Mouse (Mus musculus): ENCODE measurements around the gene Eno3. TPM values are rescaled to one million over a fixed set of nuclear protein-coding genes. Genes with fewer than 3 reads are reported as not detected.
A peak's percentile ranks its signal among the peaks of the same experiment; 100 is the strongest.

The Eno3 gene
- 0.74 and 0.78 TPM in 2 replicates for polyA plus RNA-seq (2012)

DNA sequence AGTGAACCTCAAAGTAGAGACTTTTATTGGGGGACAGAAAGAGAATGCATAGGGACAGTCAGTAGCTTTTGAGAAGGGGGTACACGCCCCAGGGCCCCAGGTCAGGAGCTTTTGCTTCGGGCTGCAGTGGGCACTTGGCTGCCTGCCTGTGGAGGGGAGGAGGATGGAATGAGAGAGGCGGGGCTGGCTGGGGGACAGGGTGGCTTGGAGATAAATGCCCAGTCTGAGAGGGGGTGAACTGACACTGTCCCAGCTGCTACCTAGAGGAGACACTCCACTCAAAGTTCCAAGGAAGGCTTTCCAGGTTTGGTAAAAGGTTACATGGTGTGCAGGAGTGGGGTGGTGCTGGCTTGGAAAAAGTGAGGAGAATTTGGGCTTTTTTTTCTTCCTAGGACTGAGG, at the start of gene Eno3:
Gene Eno3, plus strand, starts transcription at position 239 of the 400 bp plus-strand sequence.
- Histone ChIP-seq H3K27me3 (ENCODE audit: control insufficient read depth) (peaks cover 16% of the 10 kb centered on the region), H3K4me1 (ENCODE audit: control insufficient read depth) (peaks cover 48% of the 10 kb centered on the region), H3K9me3 (ENCODE audit: control insufficient read depth, low read length) (no peaks in the 10 kb centered on the region), H3K4me3 (replicated peaks) (peak within 1 kb of the TSS; percentile 79), H3K36me3 (ENCODE audit: control insufficient read depth) (peaks cover 27% of the 10 kb centered on the region)
- TF ChIP-seq TAL1 (IDR thresholded peaks at IDR 0.05; ENCODE audit: low read length) = no peak
- no peak for TF ChIP-seq GATA1 (IDR thresholded peaks at IDR 0.05; ENCODE audit: low read length)

- Histone ChIP-seq H3K9me3 (ENCODE audit: control insufficient read depth, low read length) (no peaks in the 10 kb centered on the region), H3K36me3 (ENCODE audit: control insufficient read depth) (peaks cover 89% of the 10 kb centered on the region), H3K4me1 (ENCODE audit: control insufficient read depth) (peaks cover 9% of the 10 kb centered on the region), H3K4me3 (replicated peaks) (no peak overlapping the region), H3K27me3 (ENCODE audit: control insufficient read depth) (no peaks in the 10 kb centered on the region)
- no peak for TF ChIP-seq GATA1 (IDR thresholded peaks at IDR 0.05; ENCODE audit: low read length)
- no peak for TF ChIP-seq TAL1 (IDR thresholded peaks at IDR 0.05; ENCODE audit: low read length)
Observed at GRCm38 (mm10) chr11:70607611-70608010, 49.4 kb upstream of the Eno3 start.

GRCm38 (mm10) chr11:70608381-70609066, 48.5 kb upstream of the Eno3 start:
- Histone ChIP-seq H3K9me3 (ENCODE audit: control insufficient read depth, low read length) (no peaks in the 10 kb centered on the region), H3K4me1 (ENCODE audit: control insufficient read depth) (peaks cover 13% of the 10 kb centered on the region), H3K36me3 (ENCODE audit: control insufficient read depth) (peaks cover 90% of the 10 kb centered on the region), H3K4me3 (replicated peaks) (no peak overlapping the region), H3K27me3 (ENCODE audit: control insufficient read depth) (no peaks in the 10 kb centered on the region)
- no peak for TF ChIP-seq TAL1 (IDR thresholded peaks at IDR 0.05; ENCODE audit: low read length)
- no peak for TF ChIP-seq GATA1 (IDR thresholded peaks at IDR 0.05; ENCODE audit: low read length)

- peaks cover 69% of the 10 kb centered on the region for H3K36me3 ChIP-seq (ENCODE audit: control insufficient read depth)
- H3K9me3 ChIP-seq (ENCODE audit: control insufficient read depth, low read length) = no peaks in the 10 kb centered on the region
- TF ChIP-seq GATA1 (IDR thresholded peaks at IDR 0.05; ENCODE audit: low read length) (no peak), TAL1 (IDR thresholded peaks at IDR 0.05; ENCODE audit: low read length) (no peak)
- H3K27me3 ChIP-seq (ENCODE audit: control insufficient read depth) = peaks cover under 1% of the 10 kb centered on the region; the same call in 1 of the 2 replicates
- H3K4me3 ChIP-seq (replicated peaks) = no peak overlapping the region
- peaks cover 27% of the 10 kb centered on the region for H3K4me1 ChIP-seq (ENCODE audit: control insufficient read depth)
Observed at GRCm38 (mm10) chr11:70610752-70611151, 46.2 kb upstream of the Eno3 start.

DNA sequence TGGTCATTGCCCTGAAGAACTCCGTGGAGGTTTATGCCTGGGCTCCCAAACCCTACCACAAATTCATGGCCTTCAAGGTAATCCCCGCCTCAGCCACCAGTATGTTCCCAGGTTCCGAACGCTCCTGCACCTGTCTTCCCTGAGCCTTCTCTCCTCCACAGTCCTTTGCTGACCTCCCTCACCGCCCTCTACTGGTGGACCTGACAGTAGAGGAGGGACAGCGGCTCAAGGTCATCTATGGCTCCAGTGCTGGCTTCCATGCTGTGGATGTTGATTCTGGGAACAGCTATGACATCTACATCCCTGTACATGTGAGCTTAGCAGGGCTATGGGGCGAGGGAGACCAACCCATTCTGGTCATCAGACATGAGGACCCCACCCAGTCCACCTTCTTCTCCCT, 44.5 kb upstream of the Eno3 start:
- Histone ChIP-seq H3K36me3 (ENCODE audit: control insufficient read depth) (peaks cover 52% of the 10 kb centered on the region), H3K9me3 (ENCODE audit: control insufficient read depth, low read length) (no peaks in the 10 kb centered on the region), H3K4me1 (ENCODE audit: control insufficient read depth) (peaks cover 28% of the 10 kb centered on the region), H3K27me3 (ENCODE audit: control insufficient read depth) (peaks cover 7% of the 10 kb centered on the region), H3K4me3 (replicated peaks) (no peak overlapping the region)
- TF ChIP-seq GATA1 (IDR thresholded peaks at IDR 0.05; ENCODE audit: low read length) (no peak), TAL1 (IDR thresholded peaks at IDR 0.05; ENCODE audit: low read length) (no peak)

GRCm38 (mm10) chr11:70615074-70615473, 41.9 kb upstream of the Eno3 start:
- Histone ChIP-seq H3K9me3 (ENCODE audit: control insufficient read depth, low read length) (no peaks in the 10 kb centered on the region), H3K4me3 (replicated peaks) (peak overlapping the region; percentile 61), H3K4me1 (ENCODE audit: control insufficient read depth) (peaks cover 21% of the 10 kb centered on the region), H3K36me3 (ENCODE audit: control insufficient read depth) (peaks cover 26% of the 10 kb centered on the region), H3K27me3 (ENCODE audit: control insufficient read depth) (peaks cover 7% of the 10 kb centered on the region)
- TF ChIP-seq GATA1 (IDR thresholded peaks at IDR 0.05; ENCODE audit: low read length) (no peak), TAL1 (IDR thresholded peaks at IDR 0.05; ENCODE audit: low read length) (no peak)

GRCm38 (mm10) chr11:70615516-70616093, 41.4 kb upstream of the Eno3 start, which contains the start of gene 4930544D05Rik:
4930544D05Rik (plus strand) TSS chr11:70615848.
- peaks cover 21% of the 10 kb centered on the region for H3K4me1 ChIP-seq (ENCODE audit: control insufficient read depth)
- peaks cover 7% of the 10 kb centered on the region for H3K27me3 ChIP-seq (ENCODE audit: control insufficient read depth)
- H3K36me3 ChIP-seq (ENCODE audit: control insufficient read depth) = peaks cover 22% of the 10 kb centered on the region
- H3K9me3 ChIP-seq (ENCODE audit: control insufficient read depth, low read length) = no peaks in the 10 kb centered on the region
- peak within 1 kb of the TSS; percentile 61 for H3K4me3 ChIP-seq (replicated peaks)
- TF ChIP-seq TAL1 (IDR thresholded peaks at IDR 0.05; ENCODE audit: low read length) (no peak), GATA1 (IDR thresholded peaks at IDR 0.05; ENCODE audit: low read length) (no peak)

- Histone ChIP-seq H3K4me1 (ENCODE audit: control insufficient read depth) (peaks cover 28% of the 10 kb centered on the region), H3K4me3 (replicated peaks) (no peak within 1 kb of the TSS), H3K36me3 (ENCODE audit: control insufficient read depth) (no peaks in the 10 kb centered on the region), H3K9me3 (ENCODE audit: control insufficient read depth, low read length) (no peaks in the 10 kb centered on the region), H3K27me3 (ENCODE audit: control insufficient read depth) (peaks cover 7% of the 10 kb centered on the region)
- no peak for TF ChIP-seq GATA1 (IDR thresholded peaks at IDR 0.05; ENCODE audit: low read length)
- TF ChIP-seq TAL1 (IDR thresholded peaks at IDR 0.05; ENCODE audit: low read length) = no peak
Observed at GRCm38 (mm10) chr11:70619101-70619500, 37.9 kb upstream of the Eno3 start, which contains the start of gene Chrne. Chrne (minus strand) TSS chr11:70619216.

DNA sequence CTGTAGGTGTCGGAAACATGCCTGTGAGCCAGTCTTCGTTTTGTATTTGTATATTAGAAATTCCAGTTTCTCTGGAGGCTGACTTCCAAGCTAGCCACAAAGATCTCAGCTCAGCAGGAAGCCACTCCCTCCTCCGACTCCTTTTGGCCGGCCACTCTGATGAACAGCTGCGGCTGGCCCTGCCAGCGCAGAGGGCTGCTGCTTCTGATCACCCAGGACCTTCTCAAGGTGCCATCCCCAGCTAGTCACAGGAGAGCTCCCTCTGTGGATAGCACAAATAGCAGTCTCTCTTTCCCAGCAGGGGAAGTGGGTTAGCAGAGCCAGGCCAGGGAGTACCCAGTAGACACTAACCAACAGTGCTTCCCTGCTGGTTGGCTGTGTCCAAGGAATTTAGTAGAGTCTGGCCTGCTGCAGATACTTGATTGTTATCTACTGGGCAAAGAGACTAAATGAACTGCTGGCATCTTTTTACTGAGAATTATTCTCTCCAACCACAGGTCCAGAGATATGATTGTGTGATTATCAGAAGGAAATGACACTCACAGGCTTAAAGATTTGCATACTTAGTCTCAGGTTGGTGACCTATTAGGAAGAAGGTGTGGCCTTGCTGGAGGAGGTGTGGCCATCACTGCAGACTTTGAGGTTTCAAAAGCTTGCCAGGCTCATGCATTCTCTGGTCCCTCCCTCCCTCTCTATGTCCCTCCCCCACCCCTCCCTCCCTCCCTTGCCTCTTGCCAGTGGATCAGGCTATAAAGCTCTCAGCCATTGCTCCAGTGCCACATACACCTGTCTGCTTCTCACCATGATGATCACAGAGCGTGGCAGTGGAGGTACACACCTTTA, 34.8 kb upstream of the Eno3 start:
- Histone ChIP-seq H3K4me3 (replicated peaks) (no peak overlapping the region), H3K27me3 (ENCODE audit: control insufficient read depth) (no peaks in the 10 kb centered on the region), H3K4me1 (ENCODE audit: control insufficient read depth) (peaks cover 13% of the 10 kb centered on the region), H3K36me3 (ENCODE audit: control insufficient read depth) (no peaks in the 10 kb centered on the region), H3K9me3 (ENCODE audit: control insufficient read depth, low read length) (no peaks in the 10 kb centered on the region)
- no peak for TF ChIP-seq TAL1 (IDR thresholded peaks at IDR 0.05; ENCODE audit: low read length)
- TF ChIP-seq GATA1 (IDR thresholded peaks at IDR 0.05; ENCODE audit: low read length) = no peak

Measured in erythroblast, embryonic 14.5 days (primary cell).